Mouse (Mus musculus) MEL (cell line): Measurements from ENCODE around the gene Coro1a. TPM values are rescaled to one million over a fixed set of nuclear protein-coding genes. Genes with fewer than 3 reads are reported as not detected.

ENCODE experiments used
- DNase-seq: peaks from one replicate; pipeline ENCODE4 v3.0.0; 2011; ENCODE audit warnings: low read depth, low spot score
- H3K27ac ChIP-seq: 2 replicates; pipeline ENCODE4 v1.5.1; 2012; ENCODE audit warnings: low read depth, mild to moderate bottlenecking, control low read depth, low read length, moderate library complexity; ENCODE audit not compliant: control insufficient read depth
- H3K27me3 ChIP-seq, 2 experiments: fragments of 150-350 bp in 1 of 2; sonication (generic) in 1 of 2; 2 replicates each; pipeline ENCODE4 v1.6.1; 2012; ENCODE audit warnings: low read length in 2 of 2, mild to moderate bottlenecking in 2 of 2, improper control_type of control experiment in 1 of 2, moderate library complexity in 1 of 2; ENCODE audit not compliant: insufficient read depth in 2 of 2, control insufficient read depth in 1 of 2
- H3K36me3 ChIP-seq, 2 experiments: 2 replicates each; pipeline ENCODE4 v1.6.1; 2012 to 2014; ENCODE audit warnings: low read length in 2 of 2, improper control_type of control experiment in 1 of 2, inconsistent platforms in 1 of 2, mild to moderate bottlenecking in 1 of 2; ENCODE audit not compliant: insufficient read depth in 2 of 2, control insufficient read depth in 1 of 2
- H3K4me1 ChIP-seq, 2 experiments: fragments of 150-350 bp in 1 of 2; sonication (generic) in 1 of 2; 2 replicates each; pipeline ENCODE4 v1.6.1; 2012; ENCODE audit warnings: low read length in 2 of 2, improper control_type of control experiment in 1 of 2, mild to moderate bottlenecking in 1 of 2; ENCODE audit not compliant: insufficient read depth in 2 of 2, control insufficient read depth in 1 of 2
- H3K4me3 ChIP-seq, 2 experiments: fragments of 150-350 bp in 1 of 2; sonication (generic) in 1 of 2; 2 replicates each; pipeline ENCODE4 v1.5.1; 2012; ENCODE audit warnings: low read depth in 2 of 2, low read length in 2 of 2, mild to moderate bottlenecking in 2 of 2, moderate library complexity in 2 of 2, control low read depth in 1 of 2, improper control_type of control experiment in 1 of 2; ENCODE audit not compliant: control insufficient read depth in 1 of 2, insufficient read depth in 1 of 2
- H3K79me2 ChIP-seq: 2 replicates; pipeline ENCODE4 v1.6.1; 2012; ENCODE audit warnings: mild to moderate bottlenecking, low read length, moderate library complexity; ENCODE audit not compliant: control insufficient read depth, poor library complexity, insufficient read depth
- H3K9ac ChIP-seq: 2 replicates; pipeline ENCODE4 v1.6.1; 2012; ENCODE audit warnings: low read depth, mild to moderate bottlenecking, control low read depth, low read length, moderate library complexity; ENCODE audit not compliant: control insufficient read depth, poor library complexity, severe bottlenecking
- H3K9me3 ChIP-seq: fragments of 150-350 bp; sonication (generic); replicated peaks from 2 replicates; pipeline ENCODE4 v1.6.1; 2012; ENCODE audit warnings: mild to moderate bottlenecking, low read length, improper control_type of control experiment, moderate library complexity; ENCODE audit not compliant: insufficient read depth
- BHLHE40 ChIP-seq: IDR thresholded peaks from 2 replicates; pipeline ENCODE4 v1.6.1; 2012; ENCODE audit warnings: low read depth, mild to moderate bottlenecking, inconsistent platforms, low read length, improper control_type of control experiment, borderline replicate concordance
- CHD1 ChIP-seq: IDR thresholded peaks from 2 replicates; pipeline ENCODE4 v1.6.1; 2012; ENCODE audit warnings: low read depth, mild to moderate bottlenecking, inconsistent platforms, low read length, improper control_type of control experiment
- CHD2 ChIP-seq: IDR thresholded peaks from 2 replicates; pipeline ENCODE4 v1.6.1; 2011; ENCODE audit warnings: low read length, improper control_type of control experiment
- CTCF ChIP-seq, 3 experiments: IDR thresholded peaks in 2 of 3; conservative IDR thresholded peaks in 1 of 3; 2 replicates each; pipeline ENCODE4 v1.5.1; 2011 to 2012; ENCODE audit warnings: low read length in 3 of 3, low read depth in 2 of 3, mild to moderate bottlenecking in 2 of 3, improper control_type of control experiment in 1 of 3, inconsistent platforms in 1 of 3, mixed read lengths in 1 of 3, moderate library complexity in 1 of 3; ENCODE audit not compliant: control insufficient read depth in 1 of 3, insufficient read depth in 1 of 3, poor library complexity in 1 of 3, severe bottlenecking in 1 of 3
- ELF1 ChIP-seq: IDR thresholded peaks from 2 replicates; pipeline ENCODE4 v1.6.1; 2014; ENCODE audit warnings: low read depth, mild to moderate bottlenecking, inconsistent platforms, low read length, improper control_type of control experiment, moderate library complexity
- EP300 ChIP-seq, 2 experiments: IDR thresholded peaks; 2 replicates each; pipeline ENCODE4 v1.6.1; 2011; ENCODE audit warnings: improper control_type of control experiment in 2 of 2, low read length in 2 of 2, low read depth in 1 of 2, mild to moderate bottlenecking in 1 of 2
- ETS1 ChIP-seq: IDR thresholded peaks from 2 replicates; pipeline ENCODE4 v1.6.1; 2012; ENCODE audit warnings: low read depth, mild to moderate bottlenecking, inconsistent platforms, low read length, improper control_type of control experiment, moderate library complexity
- GATA1 ChIP-seq: IDR thresholded peaks from 2 replicates; pipeline ENCODE4 v1.6.1; 2011; ENCODE audit warnings: low read depth, low read length, improper control_type of control experiment
- HCFC1 ChIP-seq: IDR thresholded peaks from 2 replicates; pipeline ENCODE4 v1.6.1; 2012; ENCODE audit warnings: low read depth, mild to moderate bottlenecking, inconsistent platforms, low read length, improper control_type of control experiment, moderate library complexity
- JUND ChIP-seq: IDR thresholded peaks from 2 replicates; pipeline ENCODE4 v1.6.1; 2011; ENCODE audit warnings: low read depth, mild to moderate bottlenecking, improper control_type of control experiment, low read length
- KAT2A ChIP-seq: conservative IDR thresholded peaks from 2 replicates; pipeline ENCODE4 v1.6.1; 2012; ENCODE audit warnings: low read depth, low read length, improper control_type of control experiment, inconsistent platforms
- MAZ ChIP-seq: IDR thresholded peaks from 2 replicates; pipeline ENCODE4 v1.6.1; 2012; ENCODE audit warnings: low read depth, mild to moderate bottlenecking, inconsistent platforms, low read length, improper control_type of control experiment
- MXI1 ChIP-seq: IDR thresholded peaks from 2 replicates; pipeline ENCODE4 v1.6.1; 2011; ENCODE audit warnings: mild to moderate bottlenecking, low read depth, low read length, improper control_type of control experiment
- MYB ChIP-seq: IDR thresholded peaks from 2 replicates; pipeline ENCODE4 v1.6.1; 2011; ENCODE audit warnings: mild to moderate bottlenecking, low read depth, low read length, improper control_type of control experiment
- MYC ChIP-seq: IDR thresholded peaks from 2 replicates; pipeline ENCODE4 v1.6.1; 2011; ENCODE audit warnings: low read depth, mild to moderate bottlenecking, low read length, improper control_type of control experiment, moderate library complexity
- NELFE ChIP-seq: IDR thresholded peaks from 2 replicates; pipeline ENCODE4 v1.6.1; 2011; ENCODE audit warnings: low read depth, low read length, improper control_type of control experiment
- NRF1 ChIP-seq: IDR thresholded peaks from 2 replicates; pipeline ENCODE4 v1.6.1; 2014; ENCODE audit warnings: low read depth, mild to moderate bottlenecking, inconsistent platforms, low read length, improper control_type of control experiment, moderate library complexity; ENCODE audit not compliant: poor library complexity, insufficient read depth, severe bottlenecking
- POLR2A ChIP-seq, 2 experiments: IDR thresholded peaks; 2 replicates each; pipeline ENCODE4 v1.6.1; 2011 to 2012; ENCODE audit warnings: low read length in 2 of 2, mild to moderate bottlenecking in 2 of 2, control low read depth in 1 of 2, improper control_type of control experiment in 1 of 2, low read depth in 1 of 2, moderate library complexity in 1 of 2; ENCODE audit not compliant: control insufficient read depth in 1 of 2, insufficient read depth in 1 of 2, poor library complexity in 1 of 2
- POLR2AphosphoS2 ChIP-seq: IDR thresholded peaks from 2 replicates; pipeline ENCODE4 v1.6.1; 2011; ENCODE audit warnings: low read length, improper control_type of control experiment
- POLR2AphosphoS5 ChIP-seq: IDR thresholded peaks from 2 replicates; pipeline ENCODE4 v1.6.1; 2012; ENCODE audit warnings: low read depth, borderline replicate concordance, mild to moderate bottlenecking, inconsistent platforms, low read length, moderate library complexity, mixed read lengths
- RCOR1 ChIP-seq: IDR thresholded peaks from 2 replicates; pipeline ENCODE4 v1.6.1; 2012; ENCODE audit warnings: low read depth, mild to moderate bottlenecking, inconsistent platforms, low read length, improper control_type of control experiment
- SIN3A ChIP-seq: IDR thresholded peaks from 2 replicates; pipeline ENCODE4 v1.6.1; 2012; ENCODE audit warnings: low read length, improper control_type of control experiment, inconsistent platforms
- TAL1 ChIP-seq: IDR thresholded peaks from 2 replicates; pipeline ENCODE4 v1.6.1; 2012; ENCODE audit warnings: mild to moderate bottlenecking, inconsistent platforms, low read length, moderate library complexity, mixed read lengths
- TBP ChIP-seq: IDR thresholded peaks from 2 replicates; pipeline ENCODE4 v1.8.0; 2011; ENCODE audit warnings: low read depth, low read length, improper control_type of control experiment
- TCF12 ChIP-seq: IDR thresholded peaks from 2 replicates; pipeline ENCODE4 v1.6.1; 2014; ENCODE audit warnings: low read depth, mild to moderate bottlenecking, inconsistent platforms, low read length, improper control_type of control experiment, moderate library complexity
- USF1 ChIP-seq: IDR thresholded peaks from 2 replicates; pipeline ENCODE4 v1.6.1; 2014; ENCODE audit warnings: low read depth, mild to moderate bottlenecking, inconsistent platforms, low read length, improper control_type of control experiment, moderate library complexity
- USF2 ChIP-seq, 2 experiments: IDR thresholded peaks; 2 replicates each; pipeline ENCODE4 v1.6.1; 2011 to 2012; ENCODE audit warnings: improper control_type of control experiment in 2 of 2, low read length in 2 of 2, borderline replicate concordance in 1 of 2, inconsistent platforms in 1 of 2, low read depth in 1 of 2, mild to moderate bottlenecking in 1 of 2; ENCODE audit not compliant: insufficient read depth in 1 of 2
- ZC3H11A ChIP-seq: IDR thresholded peaks from 2 replicates; pipeline ENCODE4 v1.6.1; 2012; ENCODE audit warnings: low read depth, mild to moderate bottlenecking, inconsistent platforms, low read length, improper control_type of control experiment
- polyA plus RNA-seq, 2 experiments: library from polyadenylated mRNA; stranded (reverse) in 1 of 2; unstranded in 1 of 2; fragments of >175 nt in 1 of 2; fragments of >200 nt in 1 of 2; gene quantifications; 2 replicates each; pipeline versions ENCODE4 v1.2.1 to v1.2.4; 2012; ENCODE audit warnings: low replicate concordance in 2 of 2, low read depth in 1 of 2; ENCODE audit not compliant: insufficient read length in 2 of 2, insufficient read depth in 1 of 2, missing spikeins in 1 of 2
- total RNA-seq: library from RNA; depleted of rRNA; stranded (reverse); fragments of 300-350 nt; gene quantifications from 2 replicates; pipeline ENCODE4 v1.2.3, GENCODE M21; 2012; rRNA removed

Gene Coro1a
- 195 and 279 TPM in 2 replicates for total RNA-seq
- 100 to 1,000 TPM in 1 of 2 experiments, not detected in 1; 204 TPM for polyA plus RNA-seq

DNA sequence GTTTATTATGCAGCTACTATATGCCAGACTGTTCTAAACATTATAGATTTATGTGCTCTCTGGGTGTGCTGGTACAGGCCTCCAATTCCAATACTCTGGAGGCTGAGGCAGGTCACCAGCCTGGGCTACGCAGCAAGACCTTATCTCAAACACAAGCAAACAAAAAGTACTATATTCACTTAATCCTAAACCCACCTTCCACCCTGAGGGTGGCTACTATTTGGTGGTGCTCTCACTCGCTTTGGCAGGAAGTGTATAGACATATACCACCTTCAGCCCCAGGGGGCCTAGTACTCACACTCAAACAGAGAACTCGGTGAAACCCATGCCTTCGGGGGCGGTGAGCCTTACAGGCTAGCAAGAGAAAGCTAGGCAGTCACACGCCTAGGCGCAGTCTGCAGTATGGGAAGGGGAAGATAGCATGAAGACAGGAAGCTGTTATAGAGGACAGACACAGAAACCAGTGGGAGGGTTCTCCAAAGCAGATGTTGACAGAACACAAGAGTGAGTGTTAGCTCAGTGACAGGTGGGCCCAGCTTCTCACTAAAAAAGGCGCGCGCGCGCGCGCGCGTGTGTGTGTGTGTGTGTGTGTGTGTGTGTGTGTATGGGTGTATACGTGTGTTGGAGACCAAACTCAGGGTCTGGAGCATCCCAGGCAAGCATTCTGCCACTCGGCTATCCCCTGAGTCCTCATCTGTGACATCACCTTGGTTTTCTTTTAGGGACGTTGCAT lies at the start of gene Coro1a:
Gene Coro1a (minus strand): TSS at position 346 of the 733 bp plus-strand sequence.
- DNase-seq: peak; percentile 91
- H3K36me3 ChIP-seq: peaks cover 0 to 12% of the 10 kb centered on the region in 2 experiments; a peak in 2 of 4 replicates
- peaks cover 4 to 22% of the 10 kb centered on the region in 2 experiments; a peak in 3 of 4 replicates for H3K4me1 ChIP-seq
- no peaks in the 10 kb centered on the region; a peak in 1 of 4 replicates for H3K27me3 ChIP-seq
- peak within 1 kb of the TSS; percentile 72 for H3K9ac ChIP-seq
- peak within 1 kb of the TSS; percentile 89 for H3K27ac ChIP-seq
- peak; percentile 65 for TF ChIP-seq TAL1
- 0 out of 2 replicates have a peak, but pooled peaks have one; percentile 17 for TF ChIP-seq GATA1
- 0 out of 2 replicates have a peak, but pooled peaks have one; percentile 34 for TF ChIP-seq MAZ
- TF ChIP-seq MXI1: peak; percentile 51; the same call in 1 of the 2 replicates
- no peak for TF ChIP-seq MYC
- TF ChIP-seq BHLHE40: no peak
- TF ChIP-seq NRF1: peak; percentile 60
- no peak for TF ChIP-seq ZC3H11A
- TF ChIP-seq USF1: no peak
- TF ChIP-seq POLR2A (IDR thresholded peaks at IDR 0.05; ENCODE audit: control insufficient read depth in 1 of 2, insufficient read depth in 1 of 2, low read depth in 1 of 2, low read length in 2 of 2, poor library complexity in 1 of 2): peak; percentile 29 to 67; a peak in 2 of 4 replicates
- TF ChIP-seq SIN3A: peak; percentile 64
- peak; percentile 55 for TF ChIP-seq TBP
- TF ChIP-seq HCFC1: peak; percentile 49
- no peak for TF ChIP-seq CHD1
- peak in 1 of 2 experiments; percentile 54; a peak in 1 of 4 replicates for TF ChIP-seq EP300 (IDR thresholded peaks at IDR 0.05; ENCODE audit: low read depth in 1 of 2, low read length in 2 of 2)
- peak; percentile 60; the same call in 1 of the 2 replicates for TF ChIP-seq TCF12
- H3K9me3 ChIP-seq: no peaks in the 10 kb centered on the region
- H3K4me3 ChIP-seq: peak within 1 kb of the TSS; percentile 48 to 52
- H3K79me2 ChIP-seq: peaks cover 14% of the 10 kb centered on the region

DNA sequence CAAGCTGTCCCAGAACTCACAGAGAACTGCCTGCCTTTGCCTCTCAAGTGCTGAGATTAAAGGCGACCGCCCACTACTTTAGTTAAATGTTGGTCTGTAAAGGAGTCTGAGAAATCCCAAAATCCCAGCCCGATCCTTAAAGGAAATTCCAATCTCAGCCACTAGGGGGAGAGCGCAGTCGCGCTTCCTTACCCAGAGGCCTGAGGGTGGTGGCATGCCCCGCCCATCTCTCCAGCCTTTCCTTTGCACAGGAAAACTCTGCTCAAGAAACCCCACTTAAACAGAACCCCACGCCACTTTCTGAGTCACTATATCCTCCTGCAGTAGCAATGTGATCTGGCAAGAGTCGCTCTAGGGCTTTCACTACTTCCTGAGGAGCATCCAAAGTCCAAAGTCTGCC lies 47.3 kb upstream of the Coro1a start:
- Histone ChIP-seq H3K79me2 (no peaks in the 10 kb centered on the region; the same call in 1 of the 2 replicates), H3K27ac (no peak overlapping the region), H3K9ac (peak overlapping the region; percentile 7; the same call in 1 of the 2 replicates), H3K36me3 (peaks cover 0 to 2% of the 10 kb centered on the region in 2 experiments; a peak in 1 of 4 replicates), H3K9me3 (no peaks in the 10 kb centered on the region), H3K4me1 (peaks cover 3% of the 10 kb centered on the region in 2 experiments; a peak in 2 of 4 replicates), H3K4me3 (peak overlapping the region; percentile 2 to 40; a peak in 3 of 4 replicates), H3K27me3 (no peaks in the 10 kb centered on the region)
- peak; percentile 81 for DNase-seq
- TF ChIP-seq RCOR1: no peak
- TF ChIP-seq ETS1: no peak
- TF ChIP-seq JUND: no peak
- TF ChIP-seq MYB: no peak
- peak; percentile 79 to 85 (median 85) for TF ChIP-seq CTCF (IDR thresholded peaks at IDR 0.05 in 2 of 3, conservative IDR thresholded peaks at IDR 0.05 in 1 of 3; ENCODE audit: control insufficient read depth in 1 of 3, insufficient read depth in 1 of 3, low read depth in 2 of 3, low read length in 3 of 3, poor library complexity in 1 of 3, severe bottlenecking in 1 of 3)
- no peak for TF ChIP-seq CHD2
- TF ChIP-seq ZC3H11A: peak; percentile 35; the same call in 1 of the 2 replicates
- no peak for TF ChIP-seq POLR2A (IDR thresholded peaks at IDR 0.05; ENCODE audit: control insufficient read depth in 1 of 2, insufficient read depth in 1 of 2, low read depth in 1 of 2, low read length in 2 of 2, poor library complexity in 1 of 2)
- TF ChIP-seq KAT2A: no peak
- no peak for TF ChIP-seq MXI1
- TF ChIP-seq TBP: peak; percentile 25; the same call in 1 of the 2 replicates
- no peak for TF ChIP-seq USF2 (IDR thresholded peaks at IDR 0.05; ENCODE audit: borderline replicate concordance in 1 of 2, insufficient read depth in 1 of 2, low read depth in 1 of 2, low read length in 2 of 2)
- TF ChIP-seq POLR2AphosphoS5: no peak
- TF ChIP-seq TAL1: no peak
- peak; percentile 53; the same call in 1 of the 2 replicates for TF ChIP-seq MAZ
- TF ChIP-seq NELFE: no peak
- TF ChIP-seq ELF1: 0 out of 2 replicates have a peak, but pooled peaks have one; percentile 62
- TF ChIP-seq BHLHE40: no peak
- no peak for TF ChIP-seq POLR2AphosphoS2
